Mouse (Mus musculus) lung, embryonic 15.5 days (tissue): ENCODE results near the gene Gm10840. TPM values are rescaled to one million over a fixed set of nuclear protein-coding genes. Genes with fewer than 3 reads are reported as not detected.

Source experiments
- ATAC-seq: fragments of 200-750 bp; cut with Nextera tagmentation; 2 replicates; pipeline ENCODE4 v1.8.0; 2017; ENCODE audit warnings: moderate number of reproducible peaks, borderline replicate concordance; ENCODE audit not compliant: low FRiP score, low TSS enrichment; ENCODE audit errors: extremely low read depth
- H3K27ac ChIP-seq: fragments of 300-500 bp; sonication (generic); 2 replicates; pipeline ENCODE4 v1.5.1; 2015; ENCODE audit warnings: moderate library complexity, mild to moderate bottlenecking, inconsistent platforms
- H3K27me3 ChIP-seq: fragments of 300-500 bp; sonication (generic); 2 replicates; pipeline ENCODE4 v1.6.1; 2015; ENCODE audit warnings: inconsistent platforms
- H3K36me3 ChIP-seq: fragments of 300-500 bp; sonication (generic); 2 replicates; pipeline ENCODE4 v1.6.1; 2015; ENCODE audit warnings: inconsistent platforms
- H3K4me1 ChIP-seq: fragments of 300-500 bp; sonication (generic); 2 replicates; pipeline ENCODE4 v1.6.1; 2015; ENCODE audit warnings: inconsistent platforms
- H3K4me2 ChIP-seq: fragments of 300-500 bp; sonication (generic); 2 replicates; pipeline ENCODE4 v1.6.1; 2015; ENCODE audit warnings: inconsistent platforms, mild to moderate bottlenecking, moderate library complexity
- H3K4me3 ChIP-seq: fragments of 300-500 bp; sonication (generic); 2 replicates; pipeline ENCODE4 v1.5.1; 2015; ENCODE audit warnings: mild to moderate bottlenecking, inconsistent platforms
- H3K9ac ChIP-seq: fragments of 300-500 bp; sonication (generic); 2 replicates; pipeline ENCODE4 v1.6.1; 2015; ENCODE audit warnings: inconsistent platforms
- H3K9me3 ChIP-seq: fragments of 300-500 bp; sonication (generic); 2 replicates; pipeline ENCODE4 v1.6.1; 2016; ENCODE audit warnings: inconsistent platforms
- WGBS: fragments of 180-500 bp; shearing (Covaris S2); methylation state at CpG from one replicate; pipeline ENCODE4 v1.1.7; 2015; 5-methylcytosine and 5-hydroxymethylcytosine counted together
- polyA plus RNA-seq: library from polyadenylated mRNA; unstranded; fragments of >200 nt; fragmentation: Nextera tagmentation; extraction: Ambion mirVana; gene quantifications from 2 replicates; pipeline ENCODE4 v1.2.1, GENCODE M21; 2015

The Gm10840 gene
- polyA plus RNA-seq, 1 experiment from 2014 or later: not detected

- no peak overlapping the region for H3K4me2 ChIP-seq
- H3K27me3 ChIP-seq: no peaks in the 10 kb centered on the region
- peak overlapping the region; percentile 61 for H3K27ac ChIP-seq
- no peak overlapping the region for H3K4me3 ChIP-seq
- H3K9me3 ChIP-seq: no peaks in the 10 kb centered on the region
- ATAC-seq: no peak
- 73% methylated on average over 4 of the region's 4 CpGs for WGBS
- H3K9ac ChIP-seq: no peak overlapping the region
- H3K36me3 ChIP-seq: peaks cover 17% of the 10 kb centered on the region; the same call in 1 of the 2 replicates
- peaks cover 20% of the 10 kb centered on the region for H3K4me1 ChIP-seq
Observed at GRCm38 (mm10) chr11:106163546-106163945, 2.9 kb downstream of the Gm10840 start.

- Histone ChIP-seq H3K27ac (peak overlapping the region; percentile 61; the same call in 1 of the 2 replicates), H3K4me1 (peaks cover 12% of the 10 kb centered on the region), H3K9ac (no peak overlapping the region), H3K4me2 (no peak overlapping the region), H3K9me3 (no peaks in the 10 kb centered on the region), H3K36me3 (peaks cover 21% of the 10 kb centered on the region), H3K27me3 (no peaks in the 10 kb centered on the region), H3K4me3 (no peak overlapping the region)
- no peak for ATAC-seq
- 88% methylated on average over 16 of the region's 16 CpGs for WGBS
Observed at GRCm38 (mm10) chr11:106164601-106165180, 4.0 kb downstream of the Gm10840 start.

- WGBS: 79% methylated on average over 5 of the region's 5 CpGs
- Histone ChIP-seq H3K27me3 (no peaks in the 10 kb centered on the region), H3K4me2 (no peak overlapping the region), H3K4me1 (peaks cover 3% of the 10 kb centered on the region; the same call in 1 of the 2 replicates), H3K9me3 (no peaks in the 10 kb centered on the region), H3K4me3 (no peak overlapping the region), H3K27ac (no peak overlapping the region), H3K9ac (no peak overlapping the region), H3K36me3 (peaks cover 25% of the 10 kb centered on the region)
- ATAC-seq: no peak
Observed at GRCm38 (mm10) chr11:106167435-106167834, 6.8 kb downstream of the Gm10840 start.

GRCm38 (mm10) chr11:106170807-106171206 lies 10.2 kb downstream of the Gm10840 start:
- no peak overlapping the region for H3K27ac ChIP-seq
- no peaks in the 10 kb centered on the region for H3K4me1 ChIP-seq
- H3K4me3 ChIP-seq: no peak overlapping the region
- 77% methylated on average over 7 of the region's 7 CpGs for WGBS
- peaks cover 19% of the 10 kb centered on the region; the same call in 1 of the 2 replicates for H3K36me3 ChIP-seq
- H3K27me3 ChIP-seq: no peaks in the 10 kb centered on the region
- no peak overlapping the region for H3K9ac ChIP-seq
- H3K9me3 ChIP-seq: no peaks in the 10 kb centered on the region
- no peak for ATAC-seq
- no peak overlapping the region for H3K4me2 ChIP-seq

GRCm38 (mm10) chr11:106173228-106173627 lies 12.6 kb downstream of the Gm10840 start:
- H3K9ac ChIP-seq: no peak overlapping the region
- no peaks in the 10 kb centered on the region for H3K9me3 ChIP-seq
- WGBS: 94% methylated on average over 2 of the region's 2 CpGs
- H3K27ac ChIP-seq: no peak overlapping the region
- no peak for ATAC-seq
- peaks cover 11% of the 10 kb centered on the region; the same call in 1 of the 2 replicates for H3K36me3 ChIP-seq
- no peaks in the 10 kb centered on the region for H3K4me1 ChIP-seq
- no peak overlapping the region for H3K4me3 ChIP-seq
- H3K4me2 ChIP-seq: no peak overlapping the region
- no peaks in the 10 kb centered on the region for H3K27me3 ChIP-seq

- WGBS: 66% methylated on average over 5 of the region's 5 CpGs
- H3K9ac ChIP-seq: no peak overlapping the region
- no peak for ATAC-seq
Observed at GRCm38 (mm10) chr11:106174372-106174771, 13.7 kb downstream of the Gm10840 start.

GRCm38 (mm10) chr11:106175081-106175480 lies 14.4 kb downstream of the Gm10840 start:
- H3K4me2 ChIP-seq: no peak overlapping the region
- no peak for ATAC-seq
- no peak overlapping the region for H3K9ac ChIP-seq
- no peaks in the 10 kb centered on the region for H3K27me3 ChIP-seq
- no peaks in the 10 kb centered on the region for H3K9me3 ChIP-seq
- 54% methylated on average over 3 of the region's 3 CpGs for WGBS
- H3K27ac ChIP-seq: no peak overlapping the region
- no peaks in the 10 kb centered on the region for H3K4me1 ChIP-seq
- H3K4me3 ChIP-seq: no peak overlapping the region
- peaks cover 7% of the 10 kb centered on the region; the same call in 1 of the 2 replicates for H3K36me3 ChIP-seq

More at GRCm38 (mm10) chr11:106174372-106174771, 13.7 kb downstream of the Gm10840 start:
- no peaks in the 10 kb centered on the region for H3K4me1 ChIP-seq
- H3K27ac ChIP-seq: no peak overlapping the region
- no peaks in the 10 kb centered on the region for H3K9me3 ChIP-seq
- peaks cover 8% of the 10 kb centered on the region; the same call in 1 of the 2 replicates for H3K36me3 ChIP-seq
- H3K4me2 ChIP-seq: no peak overlapping the region
- no peaks in the 10 kb centered on the region for H3K27me3 ChIP-seq
- no peak overlapping the region for H3K4me3 ChIP-seq

GRCm38 (mm10) chr11:106176372-106176771 lies 15.7 kb downstream of the Gm10840 start:
- H3K27ac ChIP-seq: no peak overlapping the region
- H3K9me3 ChIP-seq: no peaks in the 10 kb centered on the region
- no peak for ATAC-seq
- H3K4me2 ChIP-seq: no peak overlapping the region
- H3K4me3 ChIP-seq: no peak overlapping the region
- no peak overlapping the region for H3K9ac ChIP-seq
- H3K27me3 ChIP-seq: no peaks in the 10 kb centered on the region
- H3K4me1 ChIP-seq: no peaks in the 10 kb centered on the region
- 51% methylated on average over 5 of the region's 5 CpGs for WGBS
- 0 out of 2 replicates have a peak, but pooled peaks cover 3% of the 10 kb centered on the region for H3K36me3 ChIP-seq

- H3K9me3 ChIP-seq: no peaks in the 10 kb centered on the region
- 0 out of 2 replicates have a peak, but pooled peaks cover 5% of the 10 kb centered on the region for H3K36me3 ChIP-seq
- H3K9ac ChIP-seq: no peak overlapping the region
- H3K4me3 ChIP-seq: no peak overlapping the region
- no peak for ATAC-seq
- H3K27me3 ChIP-seq: no peaks in the 10 kb centered on the region
- 70% methylated on average over 5 of the region's 5 CpGs for WGBS
- no peak overlapping the region for H3K4me2 ChIP-seq
- no peak overlapping the region for H3K27ac ChIP-seq
- no peaks in the 10 kb centered on the region for H3K4me1 ChIP-seq
Observed at GRCm38 (mm10) chr11:106178036-106178782, 17.6 kb downstream of the Gm10840 start.

GRCm38 (mm10) chr11:106179711-106180448 lies 19.2 kb downstream of the Gm10840 start:
- H3K9ac ChIP-seq: no peak overlapping the region
- H3K36me3 ChIP-seq: 0 out of 2 replicates have a peak, but pooled peaks cover 8% of the 10 kb centered on the region
- no peak overlapping the region for H3K4me2 ChIP-seq
- ATAC-seq: no peak; the same call in 1 of the 2 replicates
- no peak overlapping the region for H3K27ac ChIP-seq
- no peaks in the 10 kb centered on the region for H3K9me3 ChIP-seq
- no peak overlapping the region for H3K4me3 ChIP-seq
- 64% methylated on average over 7 of the region's 7 CpGs for WGBS
- H3K4me1 ChIP-seq: no peaks in the 10 kb centered on the region
- H3K27me3 ChIP-seq: no peaks in the 10 kb centered on the region

- 0 out of 2 replicates have a peak, but pooled peaks cover 8% of the 10 kb centered on the region for H3K36me3 ChIP-seq
- no peak overlapping the region for H3K4me3 ChIP-seq
- no peaks in the 10 kb centered on the region for H3K27me3 ChIP-seq
- H3K27ac ChIP-seq: no peak overlapping the region
- no peak overlapping the region for H3K4me2 ChIP-seq
- no peak for ATAC-seq
- 81% methylated on average over 2 of the region's 2 CpGs for WGBS
- no peaks in the 10 kb centered on the region for H3K4me1 ChIP-seq
- no peaks in the 10 kb centered on the region for H3K9me3 ChIP-seq
- H3K9ac ChIP-seq: no peak overlapping the region
Observed at GRCm38 (mm10) chr11:106180449-106180801, 19.8 kb downstream of the Gm10840 start.
